Mouse (Mus musculus): ENCODE results near the gene Gm7714. TPM values are rescaled to one million over a fixed set of nuclear protein-coding genes. Genes with fewer than 3 reads are reported as not detected.
"Not testable (repeated sequence)": the region's sequence is repeated elsewhere in the genome, so short reads cannot be mapped to it uniquely, and the experiment has no call there.

The Gm7714 gene
- not detected for total RNA-seq (2021)
- long read RNA-seq, experiment 1, result 0 reads
- long read RNA-seq, experiment 2, result 0 reads

DNA sequence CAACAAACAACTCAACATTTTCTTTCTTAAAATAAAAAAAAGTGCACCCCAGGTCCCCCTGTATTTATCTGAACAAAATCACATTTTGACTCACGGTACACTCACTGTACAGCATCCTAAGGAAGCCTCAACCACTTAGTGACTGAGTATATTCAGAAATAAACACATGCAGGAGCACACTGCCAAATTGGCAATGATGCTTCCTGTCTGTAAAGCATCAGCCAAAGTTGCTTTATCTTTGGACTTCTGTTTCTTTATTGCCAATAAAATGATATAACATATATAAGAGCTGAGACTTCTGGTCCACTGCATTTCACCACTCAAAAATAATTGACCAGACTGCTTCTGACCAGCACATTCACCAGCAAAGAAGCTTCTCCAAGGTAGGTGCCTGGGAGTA lies at the start of gene Gm7714:
Gm7714 (plus strand) TSS at position 301 of the 400 bp plus-strand sequence.
- no peak for DNase-seq (ENCODE audit: low spot score)

- DNase-seq (ENCODE audit: low spot score), result no peak
Measured at GRCm38 (mm10) chr5:88256475-88256874, 12.2 kb upstream of the Gm7714 start.

GRCm38 (mm10) chr5:88311307-88311706 lies 42.6 kb downstream of the Gm7714 start:
- DNase-seq (ENCODE audit: low spot score), result not testable (repeated sequence)

DNA sequence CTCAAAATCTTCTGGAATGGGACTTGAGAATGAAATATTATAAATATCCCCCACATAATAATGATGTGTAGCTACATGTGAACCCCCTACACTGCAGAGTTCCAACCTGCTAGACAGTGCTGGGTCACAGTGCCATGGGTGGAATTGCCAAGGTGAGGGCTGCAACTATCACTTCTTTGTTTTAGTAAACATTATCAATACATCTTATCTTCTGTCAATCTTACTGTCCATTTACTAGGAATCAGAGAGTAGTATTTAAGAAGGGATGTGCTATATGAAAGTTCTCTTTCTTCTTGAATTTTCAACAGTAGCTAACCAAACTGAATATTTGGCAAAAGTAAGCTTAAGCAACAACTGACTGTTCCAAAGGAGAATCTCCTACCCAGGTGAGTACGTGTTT lies 48.3 kb downstream of the Gm7714 start, which contains the start of gene Prol1:
Prol1 (plus strand) TSS at position 301 of the 400 bp plus-strand sequence.
- DNase-seq (ENCODE audit: low spot score), result no peak

Other genes starting within 250 kb of the Gm7714 start
- not detected for gene Smr2, start 182.4 kb upstream of the Gm7714 start, total RNA-seq (2021)
- gene Gm11116, start 157.4 kb upstream of the Gm7714 start, total RNA-seq (2021), result not detected
- not detected for gene Gm11115, start 114.8 kb upstream of the Gm7714 start, total RNA-seq (2021)
- not detected for gene Prol1, start 48.4 kb downstream of the Gm7714 start, total RNA-seq (2021)
- gene Amtn, start 107.2 kb downstream of the Gm7714 start, total RNA-seq (2021), result not detected
- not detected for gene Ambn, start 187.1 kb downstream of the Gm7714 start, total RNA-seq (2021)
- not detected for gene Enam, start 219.1 kb downstream of the Gm7714 start, total RNA-seq (2021)